Mouse (Mus musculus) c-Kit-positive CD71-positive TER-119-positive erythroid progenitor cells, embryonic 14.5 days (primary cell): Measurements from ENCODE around the gene Mecom.

ENCODE experiments used
- DNase-seq: peaks from one replicate; pipeline ENCODE4 v3.0.0-alpha.2; 2013; ENCODE audit warnings: low spot score

The Mecom gene

GRCm38 (mm10) chr3:30353878-30354727 is 193.7 kb downstream of the Mecom start:
- DNase-seq: no peak

- DNase-seq: no peak
Measured at GRCm38 (mm10) chr3:30349279-30349678, 198.5 kb downstream of the Mecom start.

DNA sequence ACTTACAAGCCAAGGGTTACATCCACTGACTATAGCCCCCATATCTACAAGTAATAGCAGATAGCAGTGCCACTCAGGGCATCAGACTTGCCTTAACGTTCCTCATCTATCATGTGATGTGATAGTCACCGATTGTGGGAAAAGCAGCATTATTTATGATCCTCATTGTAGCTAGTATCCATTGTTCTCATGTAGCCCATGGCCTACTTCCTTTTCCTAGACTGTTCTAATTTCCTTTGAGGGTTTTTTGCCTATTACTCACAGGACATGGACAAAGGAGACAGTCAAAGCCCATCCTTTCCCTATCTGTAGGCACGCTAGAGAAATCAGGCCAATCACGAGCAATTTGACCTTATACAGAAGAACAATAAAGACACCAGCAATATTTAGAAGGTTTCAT is 203.7 kb downstream of the Mecom start:
- no peak for DNase-seq

- no peak for DNase-seq
Measured at GRCm38 (mm10) chr3:30332337-30332736, 215.5 kb downstream of the Mecom start.

- no peak for DNase-seq
Measured at GRCm38 (mm10) chr3:30330476-30330875, 217.3 kb downstream of the Mecom start.

GRCm38 (mm10) chr3:30330021-30330420 is 217.8 kb downstream of the Mecom start:
- DNase-seq: no peak

DNA sequence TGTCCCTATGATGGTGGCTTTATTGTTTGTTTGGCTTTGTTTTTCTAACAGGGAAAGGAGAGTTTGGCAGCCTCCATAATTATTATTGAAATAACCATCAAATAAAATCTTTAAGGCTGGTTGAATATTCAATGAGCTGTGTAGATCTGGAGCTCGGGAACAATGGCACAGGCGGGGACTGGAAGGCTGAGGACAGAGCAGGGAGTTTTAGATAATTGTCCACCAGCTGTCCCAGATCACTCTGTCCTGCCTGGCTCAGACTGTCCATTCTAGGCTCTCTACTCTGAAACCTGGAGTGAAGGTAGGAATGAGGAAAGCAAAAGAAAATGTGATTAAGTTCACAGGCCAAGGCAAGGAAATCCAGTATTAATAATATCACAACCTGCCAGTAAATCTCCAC is 232.9 kb downstream of the Mecom start:
- DNase-seq: no peak

DNA sequence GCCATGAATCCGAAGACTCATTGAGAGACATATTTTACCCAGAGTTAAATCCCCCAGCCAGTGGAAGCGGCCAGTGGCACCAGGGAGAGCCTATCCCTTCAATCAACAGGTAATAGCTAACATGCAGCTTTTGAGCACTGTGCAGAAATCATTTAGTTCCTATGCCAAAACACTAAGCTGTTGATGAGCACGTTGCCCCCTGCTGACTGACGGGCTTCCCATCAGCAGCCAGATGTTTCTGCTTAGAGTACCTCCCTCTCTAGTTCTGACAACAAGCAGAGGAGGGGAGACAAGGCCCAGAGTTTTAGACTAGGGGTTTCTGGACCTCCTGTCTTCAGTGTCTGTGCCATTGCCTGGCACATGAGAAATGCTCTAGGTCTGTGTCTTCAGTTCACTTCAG is 239.7 kb downstream of the Mecom start:
- no peak for DNase-seq

GRCm38 (mm10) chr3:30307601-30308000 is 240.2 kb downstream of the Mecom start:
- DNase-seq: no peak

GRCm38 (mm10) chr3:30306080-30306479 is 241.7 kb downstream of the Mecom start:
- no peak for DNase-seq

DNA sequence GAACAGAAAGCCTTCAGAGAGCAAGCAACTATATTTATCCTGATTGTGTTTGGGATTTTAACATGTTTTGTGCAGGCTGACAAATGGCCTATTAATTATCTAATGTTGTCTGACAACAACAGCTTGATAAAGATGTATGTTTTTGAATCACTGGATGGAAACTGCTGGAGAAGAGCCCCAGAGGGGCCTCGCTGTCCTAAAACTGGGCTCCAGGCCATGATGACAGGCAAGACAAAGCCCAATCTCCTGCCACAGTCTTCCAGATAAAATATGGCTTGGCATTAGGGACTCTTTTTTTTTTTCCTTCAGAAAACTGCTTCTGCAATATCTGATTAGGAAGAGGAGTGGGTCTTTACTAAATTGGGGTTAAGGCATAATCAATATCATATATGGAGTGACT is 248.3 kb downstream of the Mecom start:
- DNase-seq: no peak

DNA sequence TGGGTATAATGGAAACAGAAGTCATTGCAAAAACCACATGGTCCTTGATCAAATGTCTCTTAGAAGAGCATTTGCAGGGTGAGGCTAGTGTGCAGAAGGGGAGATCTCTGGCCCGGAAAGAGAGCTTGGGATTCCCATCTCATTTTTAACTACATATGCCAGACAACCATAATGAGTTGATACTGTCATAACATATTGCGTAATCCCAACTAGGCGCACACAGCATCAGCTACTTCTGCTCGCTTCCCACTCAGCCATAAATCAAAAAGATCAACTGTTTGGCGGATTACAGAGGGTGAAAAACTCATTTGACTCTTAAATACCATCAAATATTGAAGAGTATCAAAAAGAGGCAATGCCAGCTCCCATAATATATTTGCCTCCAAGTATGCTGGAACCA is 253.4 kb downstream of the Mecom start:
- no peak for DNase-seq

- no peak for DNase-seq
Measured at GRCm38 (mm10) chr3:30286529-30286928, 261.3 kb downstream of the Mecom start.

GRCm38 (mm10) chr3:30284094-30284493 is 263.7 kb downstream of the Mecom start:
- DNase-seq: no peak

GRCm38 (mm10) chr3:30283562-30283961 is 264.2 kb downstream of the Mecom start:
- no peak for DNase-seq

DNA sequence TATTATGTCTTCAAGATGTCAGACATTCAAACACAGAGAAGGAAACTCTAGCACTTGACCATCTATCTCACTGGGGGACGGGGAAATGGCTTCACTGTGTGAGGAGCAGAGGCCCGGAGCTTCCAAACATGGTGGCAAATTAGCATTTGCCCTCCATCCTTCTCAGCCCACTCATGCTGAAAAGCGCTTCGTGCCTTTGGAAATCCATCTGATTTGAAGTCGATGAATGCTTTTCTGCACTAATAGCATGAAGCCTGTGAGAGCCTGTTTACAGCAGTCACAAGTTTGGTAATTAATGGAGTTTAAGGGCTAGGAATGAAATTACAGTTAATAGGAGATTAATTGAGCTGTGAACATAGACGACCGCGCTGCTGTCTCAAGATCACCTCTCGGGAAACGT is 270.2 kb downstream of the Mecom start:
- no peak for DNase-seq

- DNase-seq: no peak
Measured at GRCm38 (mm10) chr3:30276099-30276498, 271.7 kb downstream of the Mecom start.

DNA sequence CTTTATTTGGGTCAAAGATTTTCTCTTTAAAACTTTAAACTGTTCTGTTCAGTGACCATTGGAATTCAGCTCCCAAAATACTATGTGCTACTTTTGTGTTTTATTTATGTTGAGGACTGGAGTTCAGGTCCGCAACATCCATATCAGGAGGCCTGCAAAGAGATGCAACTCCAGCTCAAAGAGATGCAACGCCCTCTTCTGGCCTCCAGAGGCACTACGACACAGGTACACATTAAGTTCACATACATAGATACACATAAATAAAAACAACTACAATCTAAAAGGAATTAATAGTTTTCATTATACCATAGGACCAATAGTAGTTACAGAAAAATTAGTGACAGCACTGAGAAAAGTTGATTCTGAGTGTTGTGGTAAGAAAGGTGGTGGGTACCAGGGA is 278.6 kb downstream of the Mecom start:
- DNase-seq: no peak

DNA sequence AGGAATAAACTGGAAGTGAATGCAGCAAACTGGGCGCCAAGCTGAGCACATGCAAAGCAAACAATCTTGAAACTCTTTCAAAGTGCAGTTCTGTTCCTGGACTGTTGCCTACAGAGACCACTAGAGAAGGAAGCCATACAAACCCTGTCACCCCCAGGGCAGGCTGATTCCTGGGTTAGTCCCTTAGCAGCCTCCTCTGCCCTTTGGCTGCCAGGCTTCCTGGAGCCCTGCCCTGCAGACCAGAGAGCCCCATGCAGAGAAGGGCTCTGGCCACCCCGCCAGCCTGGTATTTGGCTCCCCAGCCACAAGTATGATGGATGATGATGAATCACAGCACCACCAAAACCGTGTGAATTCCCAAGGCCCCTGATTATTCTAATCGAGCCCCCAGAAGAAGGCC is 286.9 kb downstream of the Mecom start:
- no peak for DNase-seq

- DNase-seq: no peak
Measured at GRCm38 (mm10) chr3:30258421-30258820, 289.4 kb downstream of the Mecom start.

DNA sequence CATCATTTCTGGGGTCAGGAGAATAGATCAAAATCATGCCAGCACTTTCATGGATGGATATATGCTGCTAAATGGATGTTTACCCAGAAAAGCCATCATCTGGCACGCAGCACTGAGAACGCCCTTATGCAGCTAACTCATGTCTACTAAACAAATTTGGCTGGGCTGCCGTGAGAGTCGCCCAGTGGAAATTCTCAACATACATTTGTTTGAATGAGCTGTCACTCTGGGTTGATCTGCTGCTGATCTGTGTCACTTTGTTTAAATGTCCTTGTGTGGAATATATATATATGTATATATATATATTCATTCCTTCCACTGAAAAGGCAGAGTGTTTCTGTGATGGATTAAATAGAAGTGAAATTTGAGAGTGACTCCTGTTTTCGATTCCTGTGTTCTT is 290.0 kb downstream of the Mecom start:
- no peak for DNase-seq

DNA sequence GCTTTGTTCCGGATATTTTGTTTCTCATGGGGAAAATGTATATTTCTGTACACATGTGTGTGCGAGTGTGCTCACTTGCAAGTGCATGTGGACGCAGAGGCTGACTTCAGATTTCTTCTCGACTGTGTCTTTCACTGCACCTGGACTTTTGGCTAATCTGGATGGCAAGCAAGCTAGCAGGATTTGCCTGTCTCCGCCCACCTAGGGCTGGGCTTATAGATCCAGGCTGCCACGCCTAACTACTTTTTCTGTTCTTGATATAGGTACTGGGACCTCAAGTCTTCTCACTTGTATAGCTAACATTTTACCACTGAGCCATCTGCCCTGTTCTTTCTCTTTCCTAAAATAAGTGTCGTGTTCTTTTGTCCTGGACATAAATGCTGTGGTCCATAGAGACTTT is 290.9 kb downstream of the Mecom start:
- no peak for DNase-seq

- no peak for DNase-seq
Measured at GRCm38 (mm10) chr3:30255828-30256227, 292.0 kb downstream of the Mecom start.

DNA sequence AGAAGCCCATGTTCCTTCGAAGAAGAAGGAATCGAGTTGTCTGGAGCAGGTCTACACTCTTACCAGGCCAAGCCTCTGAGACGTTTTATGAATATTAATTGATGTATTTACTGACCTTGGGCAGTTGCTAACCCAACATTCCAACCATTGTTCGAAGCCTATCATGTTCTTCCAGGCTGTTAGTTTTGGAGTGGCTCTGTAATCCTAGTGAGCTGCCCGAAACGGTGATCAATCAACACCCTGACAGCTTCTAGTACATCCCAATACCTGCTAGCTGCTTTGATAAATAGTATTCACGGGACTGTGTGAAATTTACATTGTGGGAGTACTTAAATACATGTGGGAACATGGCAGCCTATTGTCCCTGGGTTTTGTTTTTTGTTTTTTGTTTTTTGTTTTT is 293.4 kb downstream of the Mecom start:
- DNase-seq: no peak
